Mouse (Mus musculus) CD4-positive, CD25-positive, alpha-beta regulatory T cell, adult 2 months (primary cell): ENCODE measurements around the gene Cacng2.

Experiments
- DNase-seq: peaks from one replicate; pipeline ENCODE4 v3.0.0-alpha.2; 2012; ENCODE audit warnings: low read depth, low spot score

Gene Cacng2

DNA sequence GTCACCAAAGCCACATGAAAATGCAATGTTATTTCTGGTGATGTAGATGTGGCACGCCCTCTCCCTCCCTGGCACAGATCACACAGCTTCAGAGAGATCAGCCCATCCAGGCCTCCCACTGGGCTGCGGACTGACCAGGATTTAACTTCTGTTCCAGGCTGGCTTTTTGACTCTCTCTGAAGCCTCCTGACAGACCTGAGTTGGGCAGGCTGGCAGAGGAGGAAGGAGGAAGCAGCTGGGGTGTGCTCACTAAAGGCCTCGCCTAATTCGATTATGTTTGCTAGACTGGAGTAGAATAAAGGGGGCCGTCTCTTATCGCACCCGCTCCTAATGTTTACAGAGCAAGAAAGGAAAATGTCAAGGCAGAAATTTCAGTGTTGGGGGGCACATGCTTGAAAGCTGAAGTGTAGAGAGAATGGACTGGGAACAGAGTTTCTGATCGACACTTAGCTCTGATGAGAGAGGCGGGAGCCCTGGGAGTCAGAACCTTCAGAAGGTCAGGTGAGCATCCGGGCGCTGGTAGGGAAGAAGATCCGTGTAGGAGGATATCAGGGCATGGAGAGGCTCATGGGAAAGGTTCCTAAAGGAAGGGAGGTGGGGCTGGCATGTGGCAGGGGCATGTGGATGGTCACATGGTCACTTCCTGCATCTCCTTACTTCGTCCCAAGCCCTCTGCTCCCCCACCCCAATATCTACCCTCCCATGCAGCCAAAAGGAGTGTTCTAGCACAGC is 36.8 kb downstream of the Cacng2 start:
- DNase-seq: no peak

DNA sequence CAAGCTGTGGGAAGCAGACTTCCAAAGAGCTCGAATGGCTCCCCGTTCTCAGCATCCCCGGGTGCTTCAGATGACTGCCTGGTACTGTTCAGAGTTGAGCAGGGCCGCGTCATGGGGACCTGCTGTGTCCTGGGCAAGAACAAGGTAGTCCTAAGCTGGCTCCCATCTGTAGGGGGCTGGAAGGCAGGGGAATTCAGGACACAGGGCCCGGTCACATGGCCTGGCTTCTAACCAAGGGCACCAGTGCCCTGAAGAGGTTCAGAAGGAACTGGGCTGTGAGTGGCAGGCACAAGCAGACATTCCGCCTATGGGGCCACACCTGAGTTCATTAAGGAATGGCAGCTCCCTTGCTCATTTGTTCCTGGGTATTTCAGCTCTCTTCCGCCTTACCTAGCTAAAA is 37.7 kb downstream of the Cacng2 start:
- DNase-seq: no peak

- no peak for DNase-seq
Measured at GRCm38 (mm10) chr15:78081384-78081783, 38.4 kb downstream of the Cacng2 start.

DNA sequence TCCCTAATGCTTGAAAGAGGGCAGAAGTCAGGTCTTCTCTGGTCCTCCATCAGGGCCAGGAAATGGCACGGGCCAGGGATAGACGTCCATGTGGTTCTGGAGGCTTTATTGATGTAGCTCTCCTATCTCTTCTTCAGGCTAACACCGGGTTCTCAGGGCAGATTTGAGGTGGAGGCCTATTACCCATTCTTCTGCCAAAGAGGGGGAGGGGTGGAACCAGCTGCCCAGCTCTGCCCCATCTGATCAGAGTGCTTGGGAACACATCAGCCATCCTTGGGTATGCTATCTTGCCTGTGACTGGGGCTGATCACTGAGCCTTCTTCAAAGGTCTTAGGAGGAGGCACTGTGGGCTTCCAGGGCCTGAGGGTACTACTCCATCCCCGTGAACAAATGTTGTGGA is 39.5 kb downstream of the Cacng2 start:
- no peak for DNase-seq

- DNase-seq: no peak
Measured at GRCm38 (mm10) chr15:78078776-78079628, 40.8 kb downstream of the Cacng2 start.

GRCm38 (mm10) chr15:78078206-78078605 is 41.6 kb downstream of the Cacng2 start:
- no peak for DNase-seq

DNA sequence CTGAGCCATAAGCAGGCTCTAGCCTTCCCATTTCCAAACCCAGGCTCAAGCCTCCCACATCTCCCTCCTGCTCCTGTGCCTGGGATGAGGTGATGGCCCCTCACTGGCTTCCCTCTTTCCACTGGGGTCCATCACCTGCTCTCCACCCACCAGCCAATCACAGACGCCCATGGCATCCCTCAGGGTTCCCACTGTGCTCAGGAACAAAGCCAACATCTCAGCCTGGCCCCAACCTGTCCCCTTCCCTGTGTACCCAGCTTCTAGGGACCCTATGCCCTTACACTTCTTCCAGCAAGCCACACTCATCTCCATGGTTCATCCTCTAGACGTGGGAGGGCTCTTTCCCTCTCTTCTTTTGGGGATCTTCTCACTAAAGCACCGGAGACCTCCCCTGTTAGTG is 43.9 kb downstream of the Cacng2 start:
- DNase-seq: no peak

DNA sequence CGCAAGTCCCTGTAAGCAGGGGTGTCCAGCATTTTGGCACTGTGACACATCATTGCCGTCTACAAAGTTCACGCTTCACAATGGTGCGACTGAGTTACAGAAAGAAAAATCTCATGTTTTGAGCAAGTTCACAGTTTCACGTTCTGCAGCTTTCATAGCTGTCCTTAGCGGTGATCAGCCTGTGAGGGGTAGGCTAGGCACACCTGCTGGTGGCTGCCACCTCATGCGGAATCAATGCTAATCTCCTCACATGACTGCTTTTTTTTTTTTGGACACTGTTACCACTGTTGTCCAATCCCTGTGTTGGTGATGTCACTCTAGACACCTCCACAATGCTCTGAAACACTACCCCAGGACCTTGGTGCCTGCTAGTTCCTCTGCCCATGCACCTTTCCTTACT is 46.7 kb downstream of the Cacng2 start:
- no peak for DNase-seq

DNA sequence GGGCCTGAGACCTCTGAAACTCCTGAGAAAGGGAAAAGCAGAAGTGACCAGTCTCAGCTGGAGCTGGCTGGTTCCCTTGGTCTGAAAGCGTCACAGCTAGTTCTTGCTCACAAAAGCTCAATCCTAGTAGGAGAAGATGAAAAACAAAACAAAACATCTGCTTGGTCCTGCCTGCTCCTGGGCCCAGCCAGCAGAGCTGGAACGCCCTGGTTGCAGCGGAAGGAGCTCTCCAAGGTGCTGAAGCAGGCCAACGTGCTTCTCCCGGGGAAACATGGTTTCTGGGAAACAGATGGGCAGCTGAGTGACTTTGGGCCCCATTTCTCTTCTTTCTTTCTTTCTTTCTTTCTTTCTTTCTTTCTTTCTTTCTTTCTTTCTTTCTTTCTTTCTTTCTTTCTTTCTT is 53.4 kb downstream of the Cacng2 start:
- DNase-seq: peak; percentile 62

DNA sequence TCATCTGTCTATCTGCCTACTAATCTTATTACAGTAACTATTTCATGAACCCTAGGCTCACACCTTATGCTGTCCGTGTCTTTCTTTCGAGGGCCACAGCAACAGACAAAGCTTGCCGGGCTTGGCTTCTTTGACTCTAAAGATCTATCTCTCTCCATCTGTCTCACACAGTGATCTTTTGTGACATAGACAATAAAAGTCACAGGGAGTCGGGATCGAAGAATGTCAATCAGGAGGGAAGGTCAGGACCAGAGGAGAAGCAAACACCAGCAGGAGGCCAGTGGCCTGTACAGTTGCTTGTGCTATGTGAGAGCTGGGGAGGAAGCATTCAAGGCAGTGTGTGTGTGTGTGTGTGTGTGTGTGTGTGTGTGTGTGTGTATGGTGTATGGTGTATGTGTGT is 54.3 kb downstream of the Cacng2 start:
- DNase-seq: no peak

DNA sequence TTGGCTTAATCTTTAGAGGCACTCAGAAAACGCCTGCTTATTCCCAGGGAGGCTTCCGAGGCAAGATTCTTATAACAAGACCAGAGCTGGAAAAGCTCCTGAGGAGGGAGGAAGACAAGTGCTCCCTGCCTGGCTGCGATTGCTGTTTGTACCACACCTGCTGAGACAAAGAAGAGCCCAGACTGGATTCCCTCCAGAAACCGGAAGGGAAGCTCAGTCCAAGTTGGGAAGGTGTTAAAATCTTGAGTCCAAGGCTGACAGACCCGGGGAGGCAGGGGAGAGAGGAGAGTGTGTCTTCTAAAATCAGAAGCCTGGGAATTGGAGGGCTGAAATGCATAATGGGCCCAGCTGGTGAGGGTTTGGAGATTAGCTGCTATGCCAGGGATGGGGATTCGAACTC is 55.5 kb downstream of the Cacng2 start:
- no peak for DNase-seq

DNA sequence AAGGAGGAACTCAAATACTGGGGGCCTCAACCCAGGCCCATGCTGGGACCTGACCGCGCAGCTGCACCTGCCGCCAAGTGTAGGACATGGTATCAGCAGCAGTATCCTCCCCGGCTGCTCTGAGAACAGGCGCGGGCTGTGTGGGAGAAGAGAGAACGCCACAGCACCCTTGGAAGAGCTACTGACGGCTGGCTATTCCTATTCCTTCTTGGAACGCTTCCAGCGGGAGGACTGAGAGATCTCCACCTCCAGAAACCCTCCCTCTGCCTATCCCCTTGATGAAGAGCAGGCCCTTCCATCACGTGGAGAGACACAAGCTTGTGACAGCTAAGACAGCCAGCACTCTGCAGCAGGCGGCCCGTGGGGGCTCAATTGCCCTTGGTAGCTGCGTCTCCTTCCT is 57.4 kb downstream of the Cacng2 start:
- no peak for DNase-seq

GRCm38 (mm10) chr15:78056930-78057329 is 62.9 kb downstream of the Cacng2 start:
- no peak for DNase-seq

- no peak for DNase-seq
Measured at GRCm38 (mm10) chr15:78050682-78051081, 69.1 kb downstream of the Cacng2 start.

GRCm38 (mm10) chr15:78049933-78050332 is 69.9 kb downstream of the Cacng2 start:
- no peak for DNase-seq

GRCm38 (mm10) chr15:78045842-78046241 is 74.0 kb downstream of the Cacng2 start:
- no peak for DNase-seq

DNA sequence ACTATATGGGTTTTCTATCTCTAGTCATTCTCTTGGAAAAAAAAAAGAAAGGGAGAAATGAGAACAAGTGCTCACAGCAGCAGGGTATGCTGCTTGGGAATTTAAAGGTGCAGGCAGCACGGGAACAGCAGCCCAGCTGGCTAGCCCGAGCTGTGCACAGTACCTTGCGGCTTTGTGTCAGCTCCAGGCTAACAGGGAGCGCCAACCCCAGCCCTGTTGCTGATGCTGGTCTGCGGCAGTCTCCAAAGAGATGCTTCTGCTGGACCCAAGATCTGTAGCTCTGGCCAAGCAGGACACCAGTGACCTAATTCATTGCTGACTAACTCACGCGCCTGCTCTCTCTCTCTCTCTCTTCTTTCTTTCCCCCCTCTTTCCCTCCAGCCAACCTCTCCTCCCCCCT is 74.5 kb downstream of the Cacng2 start:
- DNase-seq: no peak

DNA sequence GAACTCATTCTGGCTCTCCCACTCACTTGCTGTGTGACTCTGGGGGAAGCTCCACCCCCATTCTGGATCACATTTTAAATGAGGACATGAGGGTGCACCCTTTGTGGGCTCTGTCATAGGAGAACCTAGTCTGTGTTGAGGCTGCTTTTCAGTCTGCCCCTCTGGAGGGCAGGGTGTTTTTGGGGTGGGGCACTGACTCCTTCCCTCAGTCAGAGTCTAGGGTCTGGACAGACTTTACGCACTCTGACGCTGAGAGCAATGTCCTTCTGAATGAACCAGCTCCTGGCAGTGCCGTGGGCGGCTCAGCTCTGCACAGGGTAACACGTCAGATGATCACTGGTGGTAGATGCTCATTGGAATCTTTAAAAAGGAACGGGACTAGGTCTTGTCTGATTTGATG is 75.0 kb downstream of the Cacng2 start:
- DNase-seq: no peak

- no peak for DNase-seq
Measured at GRCm38 (mm10) chr15:78042706-78043105, 77.1 kb downstream of the Cacng2 start.

DNA sequence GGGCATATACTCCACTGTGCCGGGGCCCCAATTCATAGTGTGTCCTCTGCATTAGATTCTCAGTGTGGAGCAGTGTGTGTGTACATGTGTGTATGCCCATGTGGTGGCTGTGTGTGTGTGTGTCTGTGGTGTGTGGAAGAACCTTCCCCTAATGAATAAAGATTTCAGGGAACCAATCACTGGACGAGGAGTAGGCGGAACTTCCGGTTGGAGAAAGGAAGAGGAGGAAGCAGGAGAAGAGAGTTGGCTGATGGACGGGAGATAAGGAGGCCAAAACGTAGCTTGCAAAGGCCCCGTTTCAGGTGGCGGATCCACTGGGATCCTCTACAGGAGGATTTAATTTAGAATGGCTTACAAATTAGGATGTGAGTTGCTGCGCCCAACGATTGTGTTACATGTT is 82.2 kb downstream of the Cacng2 start:
- DNase-seq: no peak

DNA sequence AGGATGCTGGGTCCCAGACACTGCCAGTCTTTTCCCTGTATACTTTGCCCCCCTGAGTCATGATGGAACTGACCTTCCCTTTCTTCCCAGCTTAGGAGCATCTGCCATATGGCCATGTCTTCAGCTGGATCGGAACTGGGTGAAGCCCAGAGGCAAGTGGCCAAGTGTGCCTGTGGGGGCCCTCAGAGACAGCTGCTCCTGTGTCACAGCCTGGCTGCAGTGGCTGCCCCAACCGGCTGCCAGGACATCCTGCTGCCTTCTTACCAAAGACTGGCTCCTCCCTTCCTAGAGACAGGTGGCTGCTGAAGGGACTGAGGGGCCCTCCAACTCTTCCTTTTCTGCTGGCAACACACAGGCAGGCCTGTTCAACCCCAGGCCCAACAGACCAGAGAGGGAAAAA is 83.2 kb downstream of the Cacng2 start:
- no peak for DNase-seq

DNA sequence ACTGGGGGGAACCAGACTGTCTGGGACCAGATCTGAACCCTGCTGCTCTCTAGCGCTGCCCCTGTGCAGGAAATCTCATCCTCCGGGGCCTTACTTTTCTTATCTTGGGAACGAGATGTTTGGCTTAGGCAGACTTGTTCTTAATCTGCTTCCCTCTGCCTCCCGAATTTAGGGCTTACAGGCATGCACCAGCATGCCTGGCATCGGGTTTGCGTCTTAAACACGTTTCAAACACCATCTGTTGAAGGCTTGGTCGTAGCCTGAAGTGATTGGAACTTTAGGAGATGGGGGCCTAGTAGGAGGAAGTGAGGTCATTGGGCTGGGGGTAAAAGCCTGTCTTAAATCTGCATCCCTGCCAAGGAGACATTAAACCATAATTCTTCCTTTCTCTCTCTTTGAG is 89.9 kb downstream of the Cacng2 start:
- DNase-seq: no peak

GRCm38 (mm10) chr15:78026521-78026920 is 93.3 kb downstream of the Cacng2 start:
- DNase-seq: no peak
